Mouse (Mus musculus) v-Abl transformed pro-B cells (cell line): ENCODE measurements around the gene Ttc28.

Experiments
- in situ Hi-C, 2 experiments: fragments of 400-800 bp; cut with MboI; formaldehyde crosslinking; loops; one replicate each; pipeline ENCODE4 v1.15.1; 2025; ENCODE audit not compliant: unreplicated experiment in 2 of 2

Gene Ttc28

DNA sequence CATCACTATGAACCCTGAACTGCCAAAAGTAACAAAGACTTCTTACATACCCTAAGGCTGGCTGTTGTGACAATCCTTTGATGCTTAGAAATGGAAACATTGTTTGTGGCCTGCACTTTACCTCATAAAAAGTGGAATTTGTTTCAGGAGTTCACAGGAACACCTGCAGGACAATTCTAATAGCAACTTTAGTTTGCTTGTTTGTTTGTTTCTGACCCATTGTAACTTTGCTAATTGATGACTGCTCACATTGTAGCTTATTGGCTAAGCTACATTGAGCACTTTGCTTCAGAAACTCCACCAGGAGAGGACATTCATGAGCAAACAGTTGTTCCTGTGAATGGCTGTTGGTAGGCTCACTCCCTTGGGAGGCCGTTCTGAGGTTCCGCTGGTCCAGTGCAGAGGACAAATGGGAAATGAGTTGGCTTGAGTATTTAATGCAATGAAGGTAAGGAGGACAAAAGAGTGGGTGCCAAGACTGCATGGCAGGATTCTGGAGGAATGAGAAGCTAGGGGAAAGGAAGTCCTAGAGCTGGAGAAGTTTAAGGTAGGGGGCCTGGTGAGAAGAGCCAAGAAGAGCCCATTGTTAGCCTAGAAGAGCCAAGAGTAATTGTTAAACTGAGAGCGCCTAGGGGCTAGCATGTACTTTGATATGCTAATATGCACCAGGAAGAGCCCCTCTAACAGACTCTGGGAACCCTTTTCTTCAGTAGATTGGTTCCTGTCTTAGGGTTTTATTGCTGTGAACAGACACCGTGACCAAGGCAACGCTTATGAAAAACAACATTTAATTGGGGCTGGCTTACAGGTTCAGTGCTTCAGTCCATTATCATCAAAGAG, 1.7 kb upstream of the Ttc28 start:
- in situ Hi-C loops, result loop anchor here in 1 of 2 experiments (25.0 kb wide), 1 partner anchor 1284 kb away; no protein-coding TSS in a partner anchor

DNA sequence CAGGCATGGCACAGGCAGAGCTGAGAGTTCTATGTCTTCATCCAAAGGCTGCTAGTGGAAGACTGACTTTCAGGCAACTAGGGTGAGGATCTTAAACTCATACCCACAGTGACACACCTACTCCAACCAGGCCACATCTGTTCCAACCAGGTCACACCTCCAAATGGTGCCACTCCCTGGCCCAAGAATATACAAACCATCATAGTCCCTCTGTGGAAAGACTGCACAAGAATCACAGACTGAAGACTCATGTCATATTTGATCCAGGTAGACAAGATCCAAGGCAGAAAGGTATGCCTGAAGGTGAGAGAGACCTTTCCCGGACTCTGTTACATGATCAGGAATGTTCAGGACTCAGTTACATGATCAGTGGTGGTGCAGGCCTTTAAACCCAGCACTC, 1.1 kb upstream of the Ttc28 start:
- in situ Hi-C loops, result loop anchor here in 1 of 2 experiments (25.0 kb wide), 1 partner anchor 1284 kb away; no protein-coding TSS in a partner anchor

DNA sequence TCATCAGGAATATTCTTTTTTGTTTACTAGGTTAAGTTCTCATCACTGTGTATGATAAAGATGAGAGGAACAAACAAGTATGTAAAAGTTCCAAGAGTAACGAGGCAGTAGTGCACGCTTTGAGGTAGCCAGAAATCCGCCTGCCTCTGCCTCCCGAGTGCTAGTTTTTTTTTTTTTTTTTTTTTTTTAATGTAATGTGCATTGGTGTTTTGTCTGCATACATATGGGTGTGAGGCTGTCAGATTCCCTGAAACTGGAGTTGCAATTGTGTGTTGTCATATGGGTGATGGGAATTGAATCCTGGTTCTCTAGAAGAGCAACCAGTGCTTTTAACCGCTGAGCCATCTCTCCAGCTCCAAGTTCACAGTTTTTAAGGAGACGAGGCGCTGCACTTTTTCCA, 561 bp upstream of the Ttc28 start:
- in situ Hi-C loops, result loop anchor here in 1 of 2 experiments (25.0 kb wide), 1 partner anchor 1283 kb away; no protein-coding TSS in a partner anchor

DNA sequence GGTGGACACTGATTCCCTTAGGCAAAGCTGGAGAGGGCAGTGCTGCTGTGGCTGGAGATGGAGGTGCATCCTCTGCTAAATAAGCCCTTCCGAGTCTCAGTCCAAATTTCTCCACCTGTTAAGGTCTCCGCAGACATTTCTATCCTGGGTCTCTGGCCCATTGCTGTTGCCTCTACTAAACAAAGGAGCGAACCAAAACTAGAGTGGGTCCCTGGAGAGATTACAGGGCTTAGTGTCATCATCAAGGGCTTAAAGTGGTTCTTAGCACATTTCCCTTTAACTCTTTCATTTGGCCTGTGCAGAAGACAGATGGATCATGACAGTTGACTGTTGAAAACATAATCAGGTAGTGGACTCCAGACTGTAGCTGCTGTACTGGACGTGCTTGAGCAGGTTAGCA, 9.0 kb downstream of the Ttc28 start:
- in situ Hi-C loops, result loop anchor here in 1 of 2 experiments (25.0 kb wide), 1 partner anchor 1274 kb away; no protein-coding TSS in a partner anchor

DNA sequence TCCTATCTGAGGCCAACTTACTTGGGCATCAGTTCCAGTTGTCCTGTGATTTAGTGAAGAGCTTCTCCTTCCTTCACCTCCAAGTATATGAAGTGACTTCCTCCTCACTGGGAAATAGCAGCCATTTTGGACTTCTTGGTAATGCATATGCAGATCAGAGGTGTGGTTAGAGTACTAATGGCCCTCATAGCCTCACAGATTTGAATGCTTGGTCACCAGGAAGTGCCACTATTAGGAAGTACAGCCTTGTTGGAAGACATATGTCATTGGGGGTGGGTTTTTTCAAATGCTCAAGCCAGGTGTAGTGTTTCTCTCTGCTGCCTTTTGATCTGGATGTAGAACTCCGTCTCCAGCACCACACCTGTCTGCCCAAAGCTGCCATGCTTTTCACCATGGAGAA, 10.3 kb downstream of the Ttc28 start:
- in situ Hi-C loops, result loop anchor here in 1 of 2 experiments (25.0 kb wide), 1 partner anchor 1272 kb away; no protein-coding TSS in a partner anchor

DNA sequence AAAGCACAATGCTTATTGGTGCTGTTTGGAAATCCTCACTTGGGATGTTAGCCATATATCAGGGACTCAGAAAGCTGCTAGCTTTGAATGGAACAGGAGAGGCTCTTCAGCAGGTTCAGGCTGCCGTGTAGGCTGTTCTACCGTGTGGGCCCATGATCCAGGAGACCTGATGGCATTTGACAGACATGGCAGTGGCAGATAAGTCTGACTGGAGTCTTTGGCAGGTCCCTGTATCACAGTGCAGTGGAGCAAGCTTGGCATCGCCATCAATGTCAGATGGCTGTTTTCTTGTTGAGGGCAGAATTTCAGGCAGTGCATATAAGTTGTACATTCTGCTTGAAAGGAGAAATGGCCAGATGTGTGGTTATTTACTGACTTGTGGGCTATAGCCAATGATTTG, 11.0 kb downstream of the Ttc28 start:
- in situ Hi-C loops, result loop anchor here in 1 of 2 experiments (25.0 kb wide), 1 partner anchor 1272 kb away; no protein-coding TSS in a partner anchor

DNA sequence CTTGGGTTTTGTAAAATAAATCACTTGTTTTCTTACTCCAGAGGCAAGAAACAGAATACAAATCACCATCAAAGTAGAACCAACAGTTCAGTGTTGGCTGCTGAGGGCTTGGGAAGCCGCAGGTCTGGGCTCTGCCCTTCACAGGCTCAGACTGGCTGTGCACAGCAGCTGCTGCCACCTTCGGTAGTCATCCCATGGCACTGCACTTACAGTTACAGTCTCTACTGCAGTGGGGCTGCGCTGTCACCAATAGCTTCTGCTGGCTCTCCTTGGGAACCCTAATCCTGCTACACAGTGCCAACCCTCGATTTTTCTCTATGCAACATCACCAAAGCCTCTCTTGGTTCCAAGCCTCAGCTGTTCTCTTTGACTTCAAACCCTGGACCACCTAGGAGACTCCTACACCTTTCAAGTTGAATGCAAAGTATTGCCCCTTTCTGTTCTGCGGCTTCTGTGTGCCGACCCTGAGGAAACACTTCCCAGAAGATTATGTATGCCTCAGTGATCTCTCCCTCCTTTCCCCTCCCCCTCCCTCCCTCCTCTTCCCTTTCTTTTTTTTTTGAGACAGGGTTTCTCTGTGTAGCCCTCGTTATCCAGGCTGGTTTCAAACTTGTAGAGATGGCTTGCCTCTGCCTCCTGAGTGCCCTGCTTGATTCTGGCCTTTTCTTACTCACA, 17.6 kb downstream of the Ttc28 start:
- in situ Hi-C loops, result loop anchor here in 1 of 2 experiments (25.0 kb wide), 1 partner anchor 1265 kb away; no protein-coding TSS in a partner anchor

DNA sequence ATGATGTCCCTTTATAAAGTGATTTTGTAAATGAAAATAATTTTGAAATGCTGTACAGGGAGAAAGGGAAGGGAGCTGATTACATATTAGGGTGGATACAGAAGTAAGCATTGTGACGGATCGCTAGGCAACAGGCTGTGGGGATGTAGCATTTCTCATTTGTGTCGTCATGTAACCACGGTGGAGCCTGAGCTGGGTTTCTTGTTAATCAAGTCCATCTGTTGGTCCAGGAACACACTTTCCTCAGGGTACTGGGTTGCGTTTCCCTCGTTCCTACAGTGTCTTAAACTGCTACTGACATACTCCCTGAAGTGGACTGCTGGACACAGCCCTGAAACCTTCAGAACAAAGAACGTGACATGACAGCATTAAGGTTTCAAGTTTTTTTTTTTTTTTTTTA, 18.6 kb downstream of the Ttc28 start:
- in situ Hi-C loops, result loop anchor here in 1 of 2 experiments (25.0 kb wide), 1 partner anchor 1264 kb away; no protein-coding TSS in a partner anchor

DNA sequence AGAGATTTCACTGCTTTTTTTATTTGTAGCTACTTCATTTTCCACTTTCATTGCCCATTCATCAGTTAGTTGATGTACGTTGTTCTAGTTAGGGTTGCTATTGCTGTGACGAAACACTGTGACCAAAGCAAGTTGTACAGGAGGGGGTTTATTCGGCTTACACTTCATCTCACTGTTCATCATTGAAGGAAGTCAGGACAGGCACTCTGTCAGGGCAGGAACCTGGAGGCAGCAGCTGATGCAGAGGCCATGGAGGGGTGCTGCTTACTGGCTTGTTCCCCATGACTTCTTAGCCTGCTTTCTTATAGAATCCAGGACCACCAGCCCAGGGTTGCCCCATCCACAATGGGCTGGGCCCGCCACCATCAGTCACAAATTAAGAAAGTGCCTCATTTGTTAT, 19.2 kb downstream of the Ttc28 start:
- in situ Hi-C loops, result loop anchor here in 1 of 2 experiments (25.0 kb wide), 1 partner anchor 1264 kb away; no protein-coding TSS in a partner anchor

DNA sequence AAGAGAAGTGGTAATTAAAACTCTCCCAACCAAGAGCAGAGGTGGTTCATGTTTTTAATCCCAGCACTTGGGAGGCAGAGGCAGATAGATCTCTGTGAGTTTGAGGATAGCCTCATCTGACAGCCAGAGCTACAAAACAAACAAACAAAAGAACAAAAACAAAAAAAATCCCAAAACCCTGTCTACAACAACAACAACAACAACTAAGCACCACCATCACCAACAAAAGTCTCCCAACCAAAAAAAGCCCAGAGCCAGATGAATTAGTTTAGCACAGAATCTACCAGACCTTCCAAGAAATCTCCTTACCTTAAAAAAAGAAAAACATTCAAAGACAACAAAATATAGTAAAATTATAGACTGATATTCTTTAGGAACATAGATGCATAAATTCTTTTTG, 20.7 kb downstream of the Ttc28 start:
- in situ Hi-C loops, result no loop called here

DNA sequence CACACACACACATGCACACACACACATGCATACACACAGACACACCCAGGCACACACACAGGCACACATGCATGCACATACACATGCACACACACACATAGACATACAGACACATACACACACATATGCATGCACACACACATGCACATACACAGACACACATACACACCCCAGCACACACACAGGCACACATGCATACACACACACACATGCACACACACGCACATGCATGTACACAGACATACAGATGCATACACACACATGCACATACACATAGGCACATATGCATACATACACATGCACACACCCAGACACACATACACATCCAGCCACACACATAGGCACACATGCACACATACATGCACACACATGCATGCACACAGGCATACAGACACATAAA, 27.1 kb downstream of the Ttc28 start:
- in situ Hi-C loops, result no loop called here

DNA sequence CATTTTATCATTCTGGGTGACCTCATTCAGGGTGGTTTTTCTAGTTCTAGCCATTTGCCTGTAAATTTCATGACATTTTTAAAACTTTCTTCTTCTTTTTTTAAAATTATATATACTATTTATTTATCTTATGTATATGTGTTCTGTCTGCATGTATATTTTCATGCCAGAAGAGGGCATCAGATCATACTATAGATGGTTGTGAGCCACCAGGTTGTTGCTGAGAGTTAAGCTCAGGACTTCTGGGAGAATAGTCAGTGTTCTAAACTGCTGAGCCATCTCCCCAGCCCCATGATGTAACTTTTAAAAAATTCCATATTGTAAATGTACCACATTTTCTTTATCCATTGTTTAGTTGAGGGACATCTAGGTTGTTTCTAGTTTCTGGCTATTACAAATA, 29.3 kb downstream of the Ttc28 start:
- in situ Hi-C loops, result no loop called here

DNA sequence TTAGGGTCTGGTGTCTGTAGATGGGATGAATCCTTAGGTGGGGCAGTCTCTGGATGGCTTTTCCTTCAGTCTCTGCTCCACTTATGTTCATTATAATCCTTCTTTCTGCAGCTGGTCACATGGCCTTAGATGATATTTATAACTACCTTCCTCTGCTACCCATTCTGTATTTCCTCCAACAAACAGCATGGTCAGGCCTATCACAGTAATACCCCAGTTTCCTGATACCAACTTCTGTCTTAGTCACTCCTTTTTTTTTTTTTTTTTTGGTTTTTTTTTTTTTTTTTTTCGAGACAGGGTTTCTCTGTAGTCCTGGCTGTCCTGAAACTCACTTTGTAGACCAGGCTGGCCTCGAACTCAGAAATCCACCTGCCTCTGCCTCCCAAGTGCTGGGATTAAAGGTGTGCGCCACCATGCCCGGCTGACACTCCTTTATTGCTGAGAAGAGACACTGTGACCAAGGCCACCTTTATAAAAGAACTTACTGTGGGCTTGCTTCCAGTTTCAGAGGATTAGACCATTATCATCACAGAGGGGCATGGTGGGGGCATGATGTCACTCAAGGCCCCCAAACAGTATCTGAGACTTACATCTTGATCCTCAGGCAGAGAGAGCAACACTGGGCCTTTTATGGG, 30.5 kb downstream of the Ttc28 start:
- in situ Hi-C loops, result no loop called here

DNA sequence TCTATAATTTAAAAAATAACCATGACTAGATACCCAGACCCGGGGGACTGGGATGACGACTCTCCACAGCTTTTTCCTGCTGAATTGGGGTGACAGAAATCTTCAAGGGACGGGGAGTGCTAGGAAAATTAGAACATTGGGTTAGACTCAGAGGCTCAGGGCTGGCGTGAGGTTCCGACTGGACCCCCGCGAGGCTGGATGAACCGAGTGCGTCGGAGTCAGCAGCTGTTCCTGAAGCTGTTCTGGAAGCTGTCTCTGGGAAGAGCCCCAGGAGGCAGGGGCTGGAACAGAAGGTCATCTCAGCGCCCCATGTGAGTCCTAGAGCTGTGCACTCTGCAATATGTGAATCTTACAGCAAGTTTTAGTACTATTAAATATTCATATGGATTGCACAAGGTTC, 35.3 kb downstream of the Ttc28 start:
- in situ Hi-C loops, result no loop called here

DNA sequence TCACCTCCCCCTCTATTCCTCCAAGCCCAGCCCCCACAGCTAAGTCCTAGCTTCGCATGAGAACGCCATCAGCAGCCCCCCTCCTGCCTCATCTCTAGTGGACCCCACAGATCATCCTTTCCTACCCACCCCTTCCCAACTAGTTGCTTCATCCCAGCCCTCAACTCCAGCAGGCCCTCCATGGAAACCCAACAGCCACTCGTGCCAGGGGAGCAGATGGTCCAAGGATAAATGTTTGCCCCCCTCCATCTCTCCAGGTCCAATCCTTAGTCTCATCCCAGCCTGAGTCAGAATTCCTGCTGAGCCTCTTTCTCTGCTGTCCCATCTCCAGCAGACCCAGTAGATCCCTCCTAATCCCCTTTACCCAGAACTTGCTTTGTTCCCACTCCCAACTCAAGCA, 36.6 kb downstream of the Ttc28 start:
- in situ Hi-C loops, result no loop called here

DNA sequence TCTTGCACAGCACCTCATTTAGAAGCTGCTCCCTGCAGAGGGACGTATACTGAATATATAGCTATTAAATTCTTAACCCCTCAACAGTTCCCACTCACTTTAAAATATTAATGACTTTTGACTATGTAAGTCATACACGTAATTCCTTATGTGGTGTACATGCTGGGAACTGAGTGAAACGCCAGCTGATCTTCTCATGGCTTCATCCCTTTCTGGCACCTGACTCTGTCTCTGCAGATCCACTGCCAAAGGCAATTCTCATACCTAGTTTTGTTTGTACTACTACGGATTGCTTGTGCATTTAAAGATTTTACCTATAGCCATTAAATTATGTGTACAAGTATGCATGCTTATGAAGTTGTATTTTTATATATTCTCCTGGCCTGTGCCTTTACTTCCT, 39.9 kb downstream of the Ttc28 start:
- in situ Hi-C loops, result no loop called here

DNA sequence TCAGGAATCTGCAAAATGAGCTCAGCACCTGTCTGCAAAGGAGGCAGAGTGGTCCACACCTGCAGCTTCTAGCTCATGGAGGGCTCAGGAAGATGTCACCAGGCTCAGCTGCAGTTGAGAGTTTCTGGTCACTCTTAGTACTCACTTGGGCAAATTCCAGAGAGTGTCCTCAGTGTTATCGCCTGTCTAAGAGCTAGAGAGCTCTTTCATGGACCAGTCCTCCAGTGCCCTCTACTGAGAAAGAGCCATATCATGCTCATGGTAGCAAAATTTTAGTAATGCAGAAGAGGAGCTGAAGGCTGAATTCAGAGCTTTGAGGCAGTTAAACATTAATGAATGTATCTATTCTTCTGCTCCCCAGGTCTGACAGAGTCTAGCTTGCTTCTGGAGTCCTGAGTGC, 43.7 kb downstream of the Ttc28 start:
- in situ Hi-C loops, result no loop called here

DNA sequence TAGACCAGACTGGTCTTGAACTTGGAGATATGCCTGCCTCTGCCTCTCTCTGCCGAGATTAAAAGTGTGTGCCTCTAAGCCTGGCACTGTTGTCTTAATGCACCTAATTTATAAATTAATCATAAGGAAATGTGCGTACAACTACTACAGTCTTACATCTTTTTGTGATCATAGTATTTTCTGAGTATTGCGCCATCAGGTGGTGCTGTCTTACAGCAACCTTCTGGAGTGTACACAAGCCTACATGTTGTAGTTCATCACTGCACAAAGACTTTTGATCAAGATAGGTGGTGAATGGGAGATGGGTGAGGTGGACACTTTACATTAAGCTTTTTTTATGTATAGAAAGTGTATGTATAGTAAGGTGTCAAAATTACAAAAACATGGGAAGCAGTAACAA, 45.0 kb downstream of the Ttc28 start:
- in situ Hi-C loops, result no loop called here

DNA sequence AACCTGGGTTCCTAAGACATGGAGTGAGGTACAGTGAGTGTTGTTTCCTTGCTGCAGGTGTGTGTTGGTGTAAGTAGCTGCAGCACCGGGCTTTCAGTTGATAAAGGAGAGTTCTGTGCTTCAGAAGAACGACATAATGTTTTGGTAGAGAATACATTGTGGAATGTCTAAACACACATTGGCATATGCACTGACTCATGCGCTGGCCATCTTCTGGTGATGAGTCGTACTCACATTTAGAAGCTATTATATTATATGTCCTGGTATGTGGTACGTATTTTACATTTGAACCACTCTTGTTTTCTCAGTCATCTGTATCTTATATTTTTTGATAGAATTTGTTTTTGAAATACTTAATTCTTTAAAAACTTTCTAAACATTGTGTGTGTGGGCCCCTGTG, 46.2 kb downstream of the Ttc28 start:
- in situ Hi-C loops, result no loop called here

DNA sequence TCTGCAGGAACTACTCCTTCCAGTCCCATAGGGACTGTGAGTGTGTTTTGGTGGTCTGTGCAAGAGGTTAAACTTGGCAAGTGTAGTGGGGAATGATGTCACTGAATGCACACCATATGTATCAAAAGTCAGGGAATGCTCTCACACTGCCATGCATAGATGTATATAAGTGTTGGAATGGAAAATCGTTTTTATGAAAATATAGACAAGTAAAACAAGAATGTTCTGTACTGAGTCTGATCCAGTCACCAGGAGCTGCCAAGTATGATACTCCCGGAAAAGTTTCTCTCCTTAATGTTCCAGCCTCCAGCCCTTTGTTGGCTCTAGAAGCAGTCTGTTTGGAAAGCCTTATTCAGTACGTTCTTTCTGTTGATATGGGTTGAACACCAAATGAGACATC, 48.7 kb downstream of the Ttc28 start:
- in situ Hi-C loops, result no loop called here

DNA sequence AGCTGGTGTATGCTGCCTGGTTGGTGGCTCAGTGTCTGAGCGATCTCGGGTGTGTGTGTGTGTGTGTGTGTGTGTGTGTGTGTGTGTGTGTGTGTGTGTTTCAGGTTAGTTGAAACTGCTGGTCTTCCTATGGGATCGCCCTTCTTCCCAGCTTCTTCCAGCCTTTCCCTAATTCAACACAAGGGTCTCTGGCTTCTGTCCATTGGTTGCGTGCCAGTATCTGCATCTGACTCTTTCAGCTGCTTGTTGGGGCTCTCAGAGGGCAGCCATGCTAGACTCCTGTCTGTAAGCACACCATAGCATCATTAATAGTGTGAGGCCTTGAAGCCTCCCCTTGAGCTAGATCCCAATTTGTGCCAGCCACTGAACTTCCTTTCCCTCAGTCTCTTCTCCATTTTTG, 49.7 kb downstream of the Ttc28 start:
- in situ Hi-C loops, result no loop called here
